Mouse (Mus musculus) stomach, embryonic 16.5 days (tissue): Measurements from ENCODE around the gene Tspan18. TPM values are rescaled to one million over a fixed set of nuclear protein-coding genes. Genes with fewer than 3 reads are reported as not detected.

Source experiments
- ATAC-seq: fragments of 200-750 bp; cut with Nextera tagmentation; 2 replicates; pipeline ENCODE4 v1.8.0; 2017; ENCODE audit warnings: moderate number of reproducible peaks, moderate TSS enrichment; ENCODE audit not compliant: insufficient read depth, low FRiP score
- H3K27ac ChIP-seq: fragments of 300-500 bp; sonication (generic); 2 replicates; pipeline ENCODE4 v1.5.1; 2014; ENCODE audit warnings: low read length
- H3K27me3 ChIP-seq: fragments of 300-500 bp; sonication (generic); 2 replicates; pipeline ENCODE4 v1.6.1; 2014; ENCODE audit warnings: low read length, control low read depth, mixed read lengths; ENCODE audit not compliant: control insufficient read depth, insufficient read depth
- H3K36me3 ChIP-seq: fragments of 300-500 bp; sonication (generic); 2 replicates; pipeline ENCODE4 v1.6.1; 2014; ENCODE audit warnings: low read length; ENCODE audit not compliant: control insufficient read depth, insufficient read depth
- H3K4me1 ChIP-seq: fragments of 300-500 bp; sonication (generic); 2 replicates; pipeline ENCODE4 v1.6.1; 2014; ENCODE audit warnings: low read length, control low read depth, mixed read lengths; ENCODE audit not compliant: control insufficient read depth, insufficient read depth
- H3K4me2 ChIP-seq: fragments of 300-500 bp; sonication (generic); 2 replicates; pipeline ENCODE4 v1.6.1; 2014; ENCODE audit warnings: low read depth, low read length, mixed read lengths
- H3K4me3 ChIP-seq: fragments of 300-500 bp; sonication (generic); replicated peaks from 2 replicates; pipeline ENCODE4 v1.5.1; 2014; ENCODE audit warnings: mild to moderate bottlenecking, low read length
- H3K9ac ChIP-seq: fragments of 300-500 bp; sonication (generic); 2 replicates; pipeline ENCODE4 v1.6.1; 2014; ENCODE audit warnings: low read length
- H3K9me3 ChIP-seq: fragments of 300-500 bp; sonication (generic); replicated peaks from 2 replicates; pipeline ENCODE4 v1.6.1; 2016; ENCODE audit warnings: low read length, control low read depth; ENCODE audit not compliant: control insufficient read depth
- WGBS: fragments of 180-500 bp; shearing (Covaris S2); extraction: QIAGEN DNeasy Blood & Tissue Kit; methylation state at CpG from one replicate; pipeline ENCODE4 v1.1.7; 2014; 5-methylcytosine and 5-hydroxymethylcytosine counted together
- polyA plus RNA-seq: library from polyadenylated mRNA; unstranded; fragments of >200 nt; fragmentation: Nextera tagmentation; extraction: Ambion mirVana; gene quantifications from 2 replicates; pipeline ENCODE4 v1.2.1, GENCODE M21; 2015

Tspan18 gene
- polyA plus RNA-seq, 1 experiment from 2014 or later, result 15.3 TPM

DNA sequence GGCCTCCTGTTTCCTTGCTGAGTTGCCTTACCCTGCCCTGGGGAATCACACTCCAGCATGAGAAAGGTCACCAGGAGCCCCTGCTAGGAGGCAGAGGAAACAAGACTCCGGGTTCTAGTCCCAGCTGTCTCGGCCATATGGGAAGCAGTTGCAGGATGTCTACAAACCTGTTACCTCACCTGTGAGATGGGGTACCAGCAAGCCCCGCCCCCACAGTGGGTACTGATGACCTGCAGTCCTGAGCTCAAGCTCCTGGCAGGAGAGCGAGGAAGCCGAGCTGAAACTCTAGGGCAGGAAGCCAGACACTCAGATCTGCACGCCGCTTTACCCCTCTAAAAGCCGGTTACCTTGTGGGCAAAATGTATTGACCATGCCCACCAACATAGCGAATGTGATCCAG is 31.1 kb upstream of the Tspan18 start:
- Histone ChIP-seq H3K9ac (no peak overlapping the region), H3K4me2 (no peak overlapping the region), H3K27ac (no peak overlapping the region), H3K36me3 (no peaks in the 10 kb centered on the region), H3K4me3 (no peak overlapping the region), H3K27me3 (no peaks in the 10 kb centered on the region), H3K4me1 (0 out of 2 replicates have a peak, but pooled peaks cover 4% of the 10 kb centered on the region), H3K9me3 (0 out of 2 replicates have a peak, but pooled peaks cover 3% of the 10 kb centered on the region)
- no peak for ATAC-seq
- WGBS, result 63% methylated on average over 9 of the region's 9 CpGs

DNA sequence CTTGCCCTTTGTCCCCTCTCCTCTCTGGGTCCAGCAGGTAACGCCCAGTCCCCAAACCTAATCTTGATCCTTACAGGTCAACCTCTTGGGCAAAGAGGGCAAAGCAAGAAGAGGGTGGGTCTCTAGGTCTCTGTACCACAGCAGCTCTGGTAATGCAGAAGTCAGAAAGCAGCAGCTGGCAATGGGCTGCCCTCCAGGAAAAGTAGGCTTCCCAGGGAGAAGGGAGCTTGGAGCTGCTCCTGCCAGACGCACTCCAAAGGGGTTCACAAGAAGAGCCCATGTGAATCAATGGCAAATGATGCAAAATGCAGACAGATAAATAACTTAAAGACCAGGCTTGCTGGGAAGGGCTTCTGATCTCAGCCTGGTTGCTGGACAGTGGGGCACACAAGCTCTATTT is 30.6 kb upstream of the Tspan18 start:
- WGBS, result 67% methylated on average over 2 of the region's 2 CpGs
- H3K9ac ChIP-seq, result no peak overlapping the region

DNA sequence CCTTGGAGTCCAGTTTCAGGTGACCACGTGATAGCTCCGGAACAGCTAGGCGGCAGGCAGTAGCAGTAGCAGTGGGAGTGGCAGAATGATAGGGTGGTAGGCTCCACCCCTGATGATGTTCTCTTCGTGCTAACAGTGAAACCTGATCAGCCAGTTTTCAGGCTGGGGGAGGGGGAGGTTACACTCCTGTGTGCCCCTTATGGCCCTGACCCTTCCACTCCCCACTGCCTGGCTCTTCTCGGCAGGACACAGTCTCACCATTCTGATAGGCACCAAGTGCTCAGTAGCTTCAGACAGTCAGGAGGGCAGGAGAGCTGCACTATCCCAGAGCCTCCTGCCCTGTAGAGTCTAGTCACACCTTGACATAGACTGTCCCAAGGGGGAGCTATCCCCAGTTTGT is 27.1 kb upstream of the Tspan18 start:
- Histone ChIP-seq H3K4me3 (no peak overlapping the region), H3K9ac (no peak overlapping the region), H3K4me2 (no peak overlapping the region), H3K4me1 (0 out of 2 replicates have a peak, but pooled peaks cover 4% of the 10 kb centered on the region), H3K27ac (no peak overlapping the region), H3K9me3 (0 out of 2 replicates have a peak, but pooled peaks cover 3% of the 10 kb centered on the region), H3K27me3 (no peaks in the 10 kb centered on the region), H3K36me3 (no peaks in the 10 kb centered on the region)
- 7% methylated on average over 5 of the region's 5 CpGs for WGBS
- ATAC-seq, result peak; percentile 63; the same call in 1 of the 2 replicates

More for the DNA sequence above, 30.6 kb upstream of the Tspan18 start:
- Histone ChIP-seq H3K27ac (no peak overlapping the region), H3K36me3 (no peaks in the 10 kb centered on the region), H3K4me1 (0 out of 2 replicates have a peak, but pooled peaks cover 4% of the 10 kb centered on the region), H3K9me3 (0 out of 2 replicates have a peak, but pooled peaks cover 3% of the 10 kb centered on the region), H3K4me2 (no peak overlapping the region), H3K4me3 (no peak overlapping the region), H3K27me3 (no peaks in the 10 kb centered on the region)
- no peak for ATAC-seq

DNA sequence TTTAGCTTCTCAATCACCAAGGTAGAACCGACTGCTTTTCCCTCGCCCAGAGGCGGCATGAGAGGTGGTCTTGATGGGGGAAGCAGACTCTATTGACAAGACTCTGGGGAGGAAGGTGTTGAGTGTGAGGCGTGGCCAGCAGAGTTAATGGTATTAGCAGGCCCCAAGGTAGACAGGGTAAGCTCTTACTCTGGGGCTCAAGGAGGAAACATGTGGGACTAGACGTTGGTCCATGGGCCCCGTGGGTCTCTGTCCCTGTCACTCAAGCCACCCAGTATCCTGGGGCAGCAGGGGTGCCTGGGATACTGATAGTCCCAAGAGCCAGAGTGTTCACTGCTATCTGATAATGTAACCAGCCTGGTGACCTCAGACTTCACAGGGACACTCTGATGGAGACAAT is 26.0 kb upstream of the Tspan18 start:
- no peak for ATAC-seq
- H3K9me3 ChIP-seq, result 0 out of 2 replicates have a peak, but pooled peaks cover 3% of the 10 kb centered on the region
- 75% methylated on average over 6 of the region's 6 CpGs for WGBS

DNA sequence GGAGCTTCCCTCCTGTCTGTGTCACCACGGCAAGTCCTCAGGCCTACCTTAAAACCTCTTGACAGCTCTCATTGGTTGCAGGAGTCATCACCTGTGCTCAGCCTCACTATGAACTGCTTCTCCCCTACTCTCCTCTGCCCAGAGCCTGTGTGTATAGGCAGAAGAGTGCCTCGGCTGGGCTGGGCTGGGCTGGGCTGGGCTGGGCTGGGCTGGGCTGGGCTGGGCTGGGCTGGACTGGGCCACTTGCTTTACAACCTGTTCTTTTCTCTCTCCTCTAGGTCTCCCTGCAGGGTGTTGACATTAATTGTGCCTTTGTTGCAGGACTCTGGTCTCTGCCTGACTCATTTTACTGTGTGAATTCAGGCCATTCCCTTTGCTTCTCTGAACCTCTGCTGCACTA is 23.1 kb upstream of the Tspan18 start:
- no peak overlapping the region for H3K4me2 ChIP-seq
- no peak overlapping the region for H3K27ac ChIP-seq
- ATAC-seq, result peak; percentile 66
- no peak overlapping the region for H3K4me3 ChIP-seq
- no peaks in the 10 kb centered on the region for H3K27me3 ChIP-seq
- no peak overlapping the region for H3K9ac ChIP-seq
- H3K9me3 ChIP-seq, result no peaks in the 10 kb centered on the region
- WGBS, result 34% methylated on average over 2 of the region's 2 CpGs
- H3K4me1 ChIP-seq, result no peaks in the 10 kb centered on the region
- no peaks in the 10 kb centered on the region for H3K36me3 ChIP-seq

More for the DNA sequence above, 26.0 kb upstream of the Tspan18 start:
- H3K9ac ChIP-seq, result no peak overlapping the region
- H3K4me1 ChIP-seq, result 0 out of 2 replicates have a peak, but pooled peaks cover 4% of the 10 kb centered on the region
- no peaks in the 10 kb centered on the region for H3K36me3 ChIP-seq
- no peaks in the 10 kb centered on the region for H3K27me3 ChIP-seq
- no peak overlapping the region for H3K27ac ChIP-seq
- no peak overlapping the region for H3K4me2 ChIP-seq
- no peak overlapping the region for H3K4me3 ChIP-seq

DNA sequence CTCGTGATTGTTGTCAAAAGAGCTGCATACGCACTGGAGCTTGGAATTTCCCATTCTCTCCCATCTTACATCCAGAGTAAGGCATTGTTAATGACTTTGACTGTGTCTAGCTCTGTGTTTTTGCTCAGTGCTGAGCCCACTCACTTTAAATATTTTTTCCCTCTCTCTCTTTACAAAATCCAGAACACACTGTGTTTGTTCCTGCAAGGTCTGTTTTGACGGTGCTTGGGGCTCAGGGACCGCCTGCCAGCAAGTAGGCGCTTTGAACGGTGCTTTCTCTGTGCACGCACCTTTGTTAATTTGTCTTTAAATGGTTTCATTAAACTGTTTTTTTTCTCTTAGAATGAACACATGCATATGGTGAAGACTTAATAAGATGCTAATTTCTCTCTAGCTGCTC is 21.5 kb upstream of the Tspan18 start:
- Histone ChIP-seq H3K9ac (no peak overlapping the region), H3K9me3 (no peaks in the 10 kb centered on the region), H3K4me2 (no peak overlapping the region), H3K27me3 (no peaks in the 10 kb centered on the region), H3K4me1 (no peaks in the 10 kb centered on the region), H3K4me3 (no peak overlapping the region), H3K36me3 (no peaks in the 10 kb centered on the region), H3K27ac (no peak overlapping the region)
- WGBS, result 50% methylated on average over 7 of the region's 7 CpGs
- ATAC-seq, result no peak

DNA sequence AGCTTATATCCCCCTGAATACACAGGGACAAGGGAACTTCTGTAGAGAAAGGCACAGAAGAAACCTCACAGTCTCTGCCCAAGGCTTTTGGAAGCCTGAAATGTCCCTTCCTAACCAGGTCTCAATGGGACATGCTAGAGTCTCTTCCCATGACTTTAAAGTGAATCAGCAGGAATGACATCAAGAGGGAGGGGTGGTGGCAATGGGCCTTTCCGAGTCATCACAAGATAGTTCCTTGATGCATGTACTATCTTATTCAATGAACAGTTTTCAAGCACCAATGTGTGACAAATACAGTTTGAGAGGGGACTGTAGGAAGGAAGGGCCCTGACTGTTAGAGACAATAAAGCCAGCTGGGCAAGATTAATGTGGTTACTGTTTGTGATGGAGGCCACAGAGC is 20.3 kb upstream of the Tspan18 start:
- no peak overlapping the region for H3K27ac ChIP-seq
- no peaks in the 10 kb centered on the region for H3K9me3 ChIP-seq
- H3K36me3 ChIP-seq, result no peaks in the 10 kb centered on the region
- H3K4me1 ChIP-seq, result no peaks in the 10 kb centered on the region
- WGBS, result 78% methylated on average over 1 of the region's 1 CpGs
- H3K4me3 ChIP-seq, result no peak overlapping the region
- no peaks in the 10 kb centered on the region for H3K27me3 ChIP-seq
- no peak overlapping the region for H3K4me2 ChIP-seq
- H3K9ac ChIP-seq, result no peak overlapping the region
- no peak for ATAC-seq

DNA sequence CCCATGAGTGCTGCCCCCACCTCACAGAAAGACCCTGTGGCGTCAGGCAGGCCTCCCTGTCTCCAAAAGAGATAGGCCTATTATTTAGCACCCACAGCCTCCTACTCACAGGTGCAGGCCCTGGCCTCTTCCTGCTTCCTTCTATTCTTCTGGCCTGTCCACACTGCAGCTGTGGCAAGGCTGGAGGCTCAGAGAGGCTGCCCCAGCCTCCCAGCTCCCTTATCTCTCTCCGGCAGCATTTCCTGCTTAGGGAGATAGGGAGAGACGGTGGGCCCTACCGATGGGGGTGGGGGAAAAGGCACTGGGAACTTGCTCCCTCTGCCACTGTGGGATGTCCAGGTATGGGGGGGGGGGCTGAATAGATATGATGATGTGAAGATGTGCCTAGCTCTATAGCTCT is 19.4 kb upstream of the Tspan18 start:
- no peaks in the 10 kb centered on the region for H3K36me3 ChIP-seq
- H3K4me1 ChIP-seq, result no peaks in the 10 kb centered on the region
- no peak overlapping the region for H3K4me2 ChIP-seq
- no peaks in the 10 kb centered on the region for H3K27me3 ChIP-seq
- peak; percentile 38; the same call in 1 of the 2 replicates for ATAC-seq
- no peak overlapping the region for H3K9ac ChIP-seq
- no peak overlapping the region for H3K27ac ChIP-seq
- H3K4me3 ChIP-seq, result no peak overlapping the region
- no peaks in the 10 kb centered on the region for H3K9me3 ChIP-seq
- 40% methylated on average over 4 of the region's 4 CpGs for WGBS

DNA sequence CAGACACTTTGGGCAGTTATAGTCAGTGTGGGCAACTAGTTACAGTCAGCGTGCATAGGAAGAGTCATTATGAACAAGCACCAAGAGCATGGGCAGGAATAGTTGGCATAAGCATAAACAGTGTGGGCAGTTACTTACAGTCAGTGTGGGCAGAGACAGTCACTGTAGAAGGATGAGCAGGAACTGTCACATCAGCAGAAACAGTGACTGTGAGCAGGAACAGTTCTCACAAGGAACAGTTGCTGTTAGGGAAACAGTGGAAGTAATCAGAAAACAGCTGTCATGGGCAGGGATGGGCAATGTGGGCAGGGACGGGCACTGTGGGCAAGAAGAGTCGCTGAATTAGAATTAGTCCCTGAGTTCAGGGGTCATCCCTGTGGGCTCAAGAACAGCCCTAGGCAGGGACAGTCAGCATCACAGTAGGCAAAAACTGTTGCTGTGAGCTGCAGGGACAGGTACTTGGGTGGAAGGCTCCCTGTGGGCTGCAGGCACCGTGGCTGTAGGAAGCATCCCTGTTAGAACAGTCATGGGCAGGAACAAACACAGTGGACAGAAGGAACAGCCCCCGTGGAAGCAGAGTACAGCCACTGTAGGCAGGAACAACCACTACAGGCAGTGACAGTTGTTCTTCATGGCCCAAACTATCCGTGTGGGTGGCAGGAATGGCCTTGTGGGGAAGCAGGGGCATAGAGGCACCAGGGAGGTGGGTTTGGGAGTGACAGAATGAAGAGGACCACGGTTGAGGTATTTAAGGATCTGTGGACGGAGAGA is 18.8 kb upstream of the Tspan18 start:
- no peak overlapping the region for H3K9ac ChIP-seq
- H3K27ac ChIP-seq, result no peak overlapping the region
- 76% methylated on average over 8 of the region's 8 CpGs for WGBS
- H3K36me3 ChIP-seq, result no peaks in the 10 kb centered on the region
- no peak overlapping the region for H3K4me3 ChIP-seq
- H3K9me3 ChIP-seq, result no peaks in the 10 kb centered on the region
- no peaks in the 10 kb centered on the region for H3K27me3 ChIP-seq
- no peak for ATAC-seq
- H3K4me2 ChIP-seq, result no peak overlapping the region
- H3K4me1 ChIP-seq, result no peaks in the 10 kb centered on the region
